Mouse (Mus musculus) G1E (cell line): ENCODE results near the gene Boll. TPM values are rescaled to one million over a fixed set of nuclear protein-coding genes. Genes with fewer than 3 reads are reported as not detected.

ENCODE experiments used
- ATAC-seq: 2 replicates; pipeline ENCODE4 v1.8.0; 2016; ENCODE audit warnings: mild to moderate bottlenecking; ENCODE audit not compliant: insufficient number of reproducible peaks, poor library complexity, low FRiP score, severe bottlenecking; ENCODE audit errors: extremely low read depth
- DNase-seq: peaks from one replicate; pipeline ENCODE4 v3.0.0; 2012; ENCODE audit warnings: low spot score
- H3K27me3 ChIP-seq: 2 replicates; pipeline ENCODE4 v1.6.1; 2012; ENCODE audit warnings: mild to moderate bottlenecking, low read length, inconsistent platforms; ENCODE audit not compliant: insufficient read depth
- H3K36me3 ChIP-seq: replicated peaks from 2 replicates; pipeline ENCODE3; 2012; ENCODE audit warnings: mild to moderate bottlenecking, inconsistent platforms
- H3K4me1 ChIP-seq: 2 replicates; pipeline ENCODE4 v1.6.1; 2012; ENCODE audit warnings: low read depth, low read length, inconsistent platforms, mixed read lengths; ENCODE audit not compliant: insufficient read depth
- H3K4me3 ChIP-seq: 2 replicates; pipeline ENCODE4 v1.5.1; 2012; ENCODE audit warnings: low read depth, mild to moderate bottlenecking, inconsistent platforms, low read length, moderate library complexity, mixed read lengths
- H3K9me3 ChIP-seq: replicated peaks from 2 replicates; pipeline ENCODE4 v1.6.1; 2012; ENCODE audit warnings: inconsistent platforms
- CTCF ChIP-seq: IDR thresholded peaks from 2 replicates; pipeline ENCODE4 v1.5.1; 2012; ENCODE audit warnings: low read depth, low read length, inconsistent platforms, mixed read lengths
- GATA1 ChIP-seq: IDR thresholded peaks from 2 replicates; pipeline ENCODE4 v1.6.1; 2012; ENCODE audit warnings: borderline replicate concordance, low read length, inconsistent platforms, mixed read lengths
- GATA2 ChIP-seq: IDR thresholded peaks from 2 replicates; pipeline ENCODE4 v1.6.1; 2012; ENCODE audit warnings: low read depth, low read length, inconsistent platforms, borderline replicate concordance
- POLR2AphosphoS5 ChIP-seq: IDR thresholded peaks from 2 replicates; pipeline ENCODE4 v1.6.1; 2012; ENCODE audit warnings: low read depth, low read length, inconsistent platforms; ENCODE audit not compliant: insufficient replicate concordance
- TAL1 ChIP-seq: conservative IDR thresholded peaks from 2 replicates; pipeline ENCODE4 v1.6.1; 2012; ENCODE audit warnings: low read depth, low read length, inconsistent platforms, mixed read lengths
- polyA plus RNA-seq: library from polyadenylated mRNA; stranded (reverse); fragments of >175 nt; gene quantifications from 2 replicates; pipeline ENCODE4 v1.2.3, GENCODE M21; 2012
- total RNA-seq, 2 experiments: library from RNA; stranded (forward) in 1 of 2; stranded (reverse) in 1 of 2; fragments of 200-1000 nt in 1 of 2; fragments of >200 nt in 1 of 2; fragmentation: Nextera tagmentation in 1 of 2; gene quantifications; 2 replicates each; pipeline ENCODE4 v1.2.3; 2014 to 2017

Gene Boll
- total and polyA plus RNA-seq, 3 experiments = 0.16 TPM; not detected in 2

- H3K9me3 ChIP-seq = peaks cover 13% of the 10 kb centered on the region
- DNase-seq (no peak), ATAC-seq (no peak)
- H3K27me3 ChIP-seq = no peaks in the 10 kb centered on the region
- H3K4me1 ChIP-seq = no peaks in the 10 kb centered on the region
- no peaks in the 10 kb centered on the region for H3K36me3 ChIP-seq
- TF ChIP-seq POLR2AphosphoS5 (no peak), GATA2 (no peak), TAL1 (no peak), CTCF (no peak), GATA1 (no peak)
- no peak within 1 kb of the TSS; the same call in 1 of the 2 replicates for H3K4me3 ChIP-seq
These were observed 42.2 kb upstream of the Boll start, which contains the start of gene Plcl1 for GRCm38 (mm10) chr1:55405272-55406022. Gene Plcl1 (plus strand): TSS chr1:55405921.

DNA sequence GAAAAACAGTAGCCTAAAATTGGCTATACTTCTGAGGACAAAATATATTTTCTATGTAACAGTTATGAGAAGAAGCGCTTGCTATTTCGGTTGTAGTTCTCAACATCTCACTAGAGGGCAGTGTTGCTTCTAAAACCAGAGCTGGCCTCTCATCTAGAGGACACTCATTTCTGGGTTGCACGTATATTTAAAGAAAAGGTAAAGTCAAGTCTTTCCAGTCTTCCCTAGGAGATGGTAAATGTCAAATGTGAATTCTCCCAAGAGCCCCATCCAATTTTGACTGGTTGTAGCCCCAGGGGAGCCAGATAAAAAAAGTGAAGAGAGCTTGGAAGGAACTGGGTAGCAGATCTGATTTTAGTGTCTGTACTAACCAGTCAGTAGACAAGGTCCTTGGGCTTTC lies 41.2 kb upstream of the Boll start:
- ATAC-seq = no peak
- H3K9me3 ChIP-seq = peaks cover 13% of the 10 kb centered on the region
- DNase-seq = peak; percentile 14
- H3K4me1 ChIP-seq = no peaks in the 10 kb centered on the region
- H3K36me3 ChIP-seq = no peaks in the 10 kb centered on the region
- no peak for TF ChIP-seq GATA1
- peak; percentile 25; the same call in 1 of the 2 replicates for TF ChIP-seq CTCF
- no peak overlapping the region for H3K4me3 ChIP-seq
- H3K27me3 ChIP-seq = no peaks in the 10 kb centered on the region

GRCm38 (mm10) chr1:55399891-55400290 lies 36.6 kb upstream of the Boll start:
- H3K27me3 ChIP-seq = no peaks in the 10 kb centered on the region
- no peaks in the 10 kb centered on the region for H3K9me3 ChIP-seq
- TF ChIP-seq CTCF (no peak), TAL1 (no peak), POLR2AphosphoS5 (no peak), GATA2 (no peak), GATA1 (no peak)
- ATAC-seq (no peak), DNase-seq (no peak)
- H3K36me3 ChIP-seq = no peaks in the 10 kb centered on the region
- no peaks in the 10 kb centered on the region for H3K4me1 ChIP-seq
- H3K4me3 ChIP-seq = no peak overlapping the region

- peaks cover 2% of the 10 kb centered on the region; the same call in 1 of the 2 replicates for H3K4me1 ChIP-seq
- no peaks in the 10 kb centered on the region for H3K36me3 ChIP-seq
- no peak overlapping the region for H3K4me3 ChIP-seq
- DNase-seq (peak; percentile 43), ATAC-seq (peak; percentile 81)
- no peaks in the 10 kb centered on the region for H3K9me3 ChIP-seq
- TF ChIP-seq CTCF (peak; percentile 82), GATA2 (no peak)
- peaks cover 10% of the 10 kb centered on the region; the same call in 1 of the 2 replicates for H3K27me3 ChIP-seq
These were observed 20.0 kb upstream of the Boll start for GRCm38 (mm10) chr1:55383114-55383773.

DNA sequence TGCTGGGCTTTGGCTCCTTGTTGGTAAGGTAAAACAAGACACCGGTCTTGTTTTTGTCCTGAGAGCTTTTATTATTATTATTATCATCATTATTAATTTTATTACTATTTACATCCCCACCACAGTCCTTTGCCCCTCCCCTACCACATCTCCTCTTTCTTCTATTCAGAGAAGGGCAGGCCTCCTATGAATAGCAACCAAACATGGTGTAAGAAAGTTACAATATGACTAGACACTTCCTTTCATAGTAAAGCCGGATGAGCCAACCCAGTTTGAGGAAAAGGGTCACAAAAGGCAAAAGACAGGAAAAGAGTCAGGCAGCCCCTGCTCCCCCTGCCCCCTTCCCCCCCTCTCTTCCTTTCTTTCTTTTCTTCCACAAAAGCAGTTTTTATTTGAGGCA lies 17.3 kb upstream of the Boll start:
- TF ChIP-seq GATA1 = no peak
- TF ChIP-seq TAL1 = no peak
- TF ChIP-seq GATA2 = no peak
- TF ChIP-seq POLR2AphosphoS5 = no peak
- no peak for TF ChIP-seq CTCF
- no peak for ATAC-seq
- DNase-seq = no peak
- Histone ChIP-seq H3K9me3 (no peaks in the 10 kb centered on the region), H3K4me3 (no peak overlapping the region), H3K4me1 (peaks cover 2% of the 10 kb centered on the region; the same call in 1 of the 2 replicates), H3K36me3 (no peaks in the 10 kb centered on the region), H3K27me3 (peaks cover 10% of the 10 kb centered on the region; the same call in 1 of the 2 replicates)

GRCm38 (mm10) chr1:55372626-55373025 lies 9.4 kb upstream of the Boll start:
- ATAC-seq = no peak
- H3K36me3 ChIP-seq = no peaks in the 10 kb centered on the region

More at GRCm38 (mm10) chr1:55372626-55373025, 9.4 kb upstream of the Boll start:
- H3K4me3 ChIP-seq = no peak overlapping the region
- no peaks in the 10 kb centered on the region for H3K4me1 ChIP-seq
- DNase-seq = no peak
- H3K9me3 ChIP-seq = no peaks in the 10 kb centered on the region
- TF ChIP-seq GATA2 (no peak), GATA1 (no peak), CTCF (no peak), TAL1 (no peak), POLR2AphosphoS5 (no peak)
- H3K27me3 ChIP-seq = no peaks in the 10 kb centered on the region
